Mouse (Mus musculus) olfactory bulb, adult 2 months (tissue): ENCODE measurements around the gene Olfr700. TPM values are rescaled to one million over a fixed set of nuclear protein-coding genes. Genes with fewer than 3 reads are reported as not detected.
"Not testable (repeated sequence)": the region's sequence is repeated elsewhere in the genome, so short reads cannot be mapped to it uniquely, and the experiment has no call there.

Experiments used
- H3K27ac ChIP-seq: fragments of 200-500 bp; 2 replicates; pipeline ENCODE4 v1.5.1; 2012; ENCODE audit warnings: low read depth, low read length; ENCODE audit not compliant: insufficient read depth
- H3K4me1 ChIP-seq: fragments of 200-500 bp; 2 replicates; pipeline ENCODE4 v1.6.1; 2012; ENCODE audit warnings: low read length; ENCODE audit not compliant: control insufficient read depth, insufficient read depth
- H3K4me3 ChIP-seq: fragments of 200-500 bp; 2 replicates; pipeline ENCODE4 v1.5.1; 2012; ENCODE audit warnings: mild to moderate bottlenecking, low read depth, low read length, moderate library complexity; ENCODE audit not compliant: insufficient read depth
- CTCF ChIP-seq: fragments of 200-500 bp; IDR thresholded peaks from 2 replicates; pipeline ENCODE4 v1.5.1; 2012; ENCODE audit warnings: low read depth, mild to moderate bottlenecking, low read length, moderate library complexity; ENCODE audit not compliant: insufficient read depth
- POLR2A ChIP-seq: fragments of 200-500 bp; IDR thresholded peaks from 2 replicates; pipeline ENCODE4 v1.6.1; 2012; ENCODE audit warnings: mild to moderate bottlenecking, low read depth, low read length, moderate library complexity; ENCODE audit not compliant: insufficient read depth
- WGBS: fragments of 180-500 bp; shearing (Covaris S2); methylation state at CpG from one replicate; pipeline ENCODE4 v1.1.7; 2018; 5-methylcytosine and 5-hydroxymethylcytosine counted together
- polyA plus RNA-seq: library from polyadenylated mRNA; stranded (reverse); fragments of >200 nt; gene quantifications from 2 replicates; pipeline ENCODE4 v1.2.4, GENCODE M21; 2012; ENCODE audit warnings: low replicate concordance; ENCODE audit not compliant: missing spikeins, insufficient read depth, insufficient read length

Olfr700 gene
- not detected in 2 replicates for polyA plus RNA-seq

DNA sequence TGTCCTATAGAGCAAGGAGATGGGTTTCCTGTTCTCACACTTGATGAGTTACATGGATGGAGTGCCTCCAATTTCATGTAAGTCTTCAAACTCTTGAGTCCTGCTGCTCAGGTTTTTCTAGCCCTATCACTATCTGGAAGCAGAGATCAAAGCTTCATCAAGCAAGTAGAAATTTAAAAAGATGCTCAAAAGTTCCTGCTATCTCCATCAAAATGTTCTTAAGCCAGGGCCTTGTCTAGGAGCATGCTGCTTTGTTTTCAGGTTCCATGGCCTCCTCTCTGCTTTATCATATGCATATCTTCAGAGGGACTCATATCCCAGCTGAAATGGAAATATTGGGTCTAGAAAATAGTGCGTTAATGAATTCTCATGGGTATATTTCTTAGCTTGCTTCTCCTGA lies at the start of gene Olfr700:
Gene Olfr700, minus strand, starts transcription at position 101 of the 400 bp plus-strand sequence.
- 89% methylated on average over 1 of the region's 1 CpGs for WGBS
- no peak for TF ChIP-seq POLR2A
- TF ChIP-seq CTCF: no peak
- no peak within 1 kb of the TSS for H3K27ac ChIP-seq
- H3K4me1 ChIP-seq: no peaks in the 10 kb centered on the region
- H3K4me3 ChIP-seq: no peak within 1 kb of the TSS

DNA sequence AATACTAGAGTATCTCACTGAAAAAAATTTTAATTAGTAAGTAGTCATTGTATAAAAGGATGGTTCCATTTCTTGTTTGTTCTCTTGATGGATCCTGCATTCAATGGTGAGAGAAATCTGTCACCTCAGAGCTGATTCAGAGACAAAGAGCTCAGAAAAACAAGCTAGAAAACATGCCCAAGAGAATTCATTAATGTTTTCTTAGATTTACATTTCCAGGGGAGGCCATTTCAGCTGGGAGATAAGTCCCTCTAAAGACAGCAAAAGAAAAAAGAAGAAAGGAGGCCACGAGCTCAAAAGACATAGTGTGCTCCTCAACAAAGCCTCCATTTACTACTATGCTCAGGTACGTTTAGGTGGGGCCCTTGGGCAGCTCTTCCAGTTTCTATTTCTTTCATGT lies 34.4 kb upstream of the Olfr700 start, which contains the start of gene Olfr703:
Gene Olfr703, plus strand, starts transcription at position 301 of the 400 bp plus-strand sequence.
- H3K4me1 ChIP-seq: no peaks in the 10 kb centered on the region
- WGBS: 50% methylated on average over 2 of the region's 2 CpGs
- H3K27ac ChIP-seq: no peak within 1 kb of the TSS
- TF ChIP-seq POLR2A (no peak), CTCF (no peak)
- H3K4me3 ChIP-seq: no peak within 1 kb of the TSS

DNA sequence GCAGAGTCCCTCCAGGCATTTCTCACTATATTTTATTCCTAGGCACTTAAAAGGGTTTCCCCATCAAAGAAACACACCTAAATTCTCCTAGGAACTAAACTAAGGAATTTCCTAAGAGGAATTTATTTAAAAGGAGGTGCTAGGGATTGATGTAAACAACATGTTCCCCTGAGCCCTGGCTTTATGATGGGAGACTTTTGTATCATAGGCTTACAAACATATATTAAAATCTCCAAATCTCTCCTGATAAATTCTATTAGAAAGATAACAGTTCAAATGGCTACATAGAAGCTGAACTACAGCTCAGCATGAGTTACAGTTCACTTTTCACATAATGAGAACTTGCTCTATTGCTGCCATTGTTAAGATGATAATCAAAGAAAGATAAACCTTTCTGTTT lies 25.2 kb upstream of the Olfr700 start, which contains the start of gene Olfr702:
Gene Olfr702, minus strand, starts transcription at position 101 of the 400 bp plus-strand sequence.
- no peak for TF ChIP-seq CTCF
- no peak for TF ChIP-seq POLR2A
- H3K4me3 ChIP-seq: no peak within 1 kb of the TSS
- H3K4me1 ChIP-seq: no peaks in the 10 kb centered on the region
- H3K27ac ChIP-seq: no peak within 1 kb of the TSS

DNA sequence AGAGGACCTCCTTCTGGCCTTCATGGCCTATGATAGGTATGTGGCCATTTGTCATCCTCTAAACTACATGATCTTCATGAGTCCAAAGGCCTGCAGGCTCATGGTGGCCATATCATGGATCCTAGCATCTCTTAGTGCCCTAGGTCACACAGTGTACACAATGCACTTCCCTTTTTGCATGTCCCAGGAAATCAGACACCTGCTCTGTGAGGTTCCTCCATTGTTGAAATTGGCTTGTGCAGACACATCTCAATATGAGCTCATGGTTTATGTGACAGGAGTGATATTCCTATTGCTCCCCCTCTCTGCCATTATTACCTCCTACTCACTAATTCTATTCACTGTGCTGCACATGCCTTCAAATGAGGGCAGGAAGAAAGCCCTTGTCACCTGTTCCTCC lies 9.8 kb upstream of the Olfr700 start:
- Histone ChIP-seq H3K27ac (no peak overlapping the region), H3K4me3 (no peak overlapping the region), H3K4me1 (no peaks in the 10 kb centered on the region)
- TF ChIP-seq CTCF: no peak
- TF ChIP-seq POLR2A: no peak

DNA sequence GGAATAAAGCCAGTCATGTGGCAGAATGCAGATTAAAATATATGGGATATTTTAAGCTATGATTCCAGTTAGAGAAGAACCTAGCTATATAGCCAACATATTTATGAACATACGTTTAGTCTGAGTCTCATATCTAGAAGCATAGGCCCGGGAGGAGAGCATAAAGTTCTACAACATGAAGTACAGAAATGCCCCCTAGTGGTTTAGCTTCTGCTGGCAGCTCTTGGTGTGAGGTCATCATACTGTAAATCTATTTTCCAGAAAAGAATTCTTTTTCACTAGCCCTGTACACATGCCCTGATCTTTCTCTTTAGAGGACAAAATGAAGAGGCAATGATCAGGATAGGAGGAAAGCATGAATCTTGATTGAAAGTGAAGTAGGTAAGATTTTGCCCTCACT lies 7.1 kb upstream of the Olfr700 start:
- H3K4me1 ChIP-seq: no peaks in the 10 kb centered on the region
- no peak overlapping the region for H3K27ac ChIP-seq
- H3K4me3 ChIP-seq: no peak overlapping the region
- WGBS: 64% methylated on average over 2 of the region's 2 CpGs
- TF ChIP-seq POLR2A (no peak), CTCF (no peak)

DNA sequence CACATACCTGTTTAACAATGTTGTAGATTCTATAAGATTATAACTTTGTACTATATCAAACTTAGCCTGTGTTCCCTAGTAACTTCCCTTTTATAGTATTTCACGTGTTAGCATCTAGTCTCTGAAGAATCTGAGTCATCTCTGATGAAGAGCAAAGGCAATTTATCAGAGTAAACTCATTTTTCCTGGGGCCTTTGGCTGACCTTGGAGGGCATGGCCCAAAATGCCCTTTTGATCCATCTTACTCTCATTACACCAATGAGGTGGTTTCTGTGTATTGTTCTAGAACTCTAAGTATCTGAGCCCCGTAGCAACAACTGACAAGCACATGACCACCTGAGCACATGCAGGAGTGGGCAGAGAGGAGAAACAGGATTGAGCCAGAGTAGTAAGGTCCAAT lies 5.2 kb upstream of the Olfr700 start, which contains the start of gene Olfr701:
Gene Olfr701, plus strand, starts transcription at position 301 of the 400 bp plus-strand sequence.
- Histone ChIP-seq H3K27ac (no peak within 1 kb of the TSS), H3K4me3 (no peak within 1 kb of the TSS), H3K4me1 (no peaks in the 10 kb centered on the region)
- 71% methylated on average over 2 of the region's 2 CpGs for WGBS
- TF ChIP-seq CTCF (no peak), POLR2A (no peak)

DNA sequence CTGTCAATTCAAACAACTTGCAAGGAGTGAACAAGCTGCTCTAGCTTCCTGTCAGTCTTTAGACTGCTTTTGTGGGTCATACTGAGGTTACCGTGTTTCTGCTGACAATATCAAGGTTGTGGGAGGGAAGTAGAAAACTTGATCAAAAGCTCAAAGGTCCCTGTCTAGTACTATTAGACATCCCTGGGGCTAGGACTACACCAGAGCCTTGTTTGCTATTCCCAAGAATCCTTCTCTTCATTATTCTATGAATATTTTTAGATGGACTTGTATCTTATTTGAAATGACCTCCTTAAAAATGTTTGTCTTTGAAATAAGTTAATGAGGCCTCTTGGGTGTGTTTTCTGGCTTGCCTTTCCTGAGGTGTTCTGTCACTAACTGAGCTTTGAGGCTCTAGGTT lies 15.5 kb downstream of the Olfr700 start, which contains the start of gene Olfr699:
Gene Olfr699, minus strand, starts transcription at position 101 of the 400 bp plus-strand sequence.
- no peaks in the 10 kb centered on the region for H3K4me1 ChIP-seq
- H3K4me3 ChIP-seq: no peak within 1 kb of the TSS
- TF ChIP-seq CTCF (no peak), POLR2A (no peak)
- WGBS: 78% methylated on average over 1 of the region's 1 CpGs
- H3K27ac ChIP-seq: no peak within 1 kb of the TSS

DNA sequence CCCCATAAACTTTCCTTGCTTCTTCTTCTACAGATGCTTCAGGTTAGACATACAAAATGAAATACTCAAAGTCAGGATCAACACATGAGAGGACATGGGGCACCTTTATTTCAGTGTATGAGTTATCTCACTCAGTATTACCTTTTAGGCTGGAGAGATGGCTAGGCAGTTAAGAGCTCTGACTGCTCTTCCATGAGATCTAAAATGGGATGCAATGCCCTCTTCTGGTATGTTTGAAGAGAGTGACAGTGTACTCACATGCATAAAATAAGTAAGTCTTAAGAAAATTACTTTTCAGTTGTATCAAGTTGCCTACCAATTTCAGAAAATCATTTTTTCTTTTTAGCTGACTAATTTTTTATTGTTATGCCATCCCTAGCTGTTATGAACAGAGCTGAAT lies 20.3 kb downstream of the Olfr700 start:
- H3K4me1 ChIP-seq: no peaks in the 10 kb centered on the region
- H3K4me3 ChIP-seq: no peak overlapping the region
- TF ChIP-seq POLR2A: no peak
- no peak for TF ChIP-seq CTCF
- no peak overlapping the region for H3K27ac ChIP-seq

DNA sequence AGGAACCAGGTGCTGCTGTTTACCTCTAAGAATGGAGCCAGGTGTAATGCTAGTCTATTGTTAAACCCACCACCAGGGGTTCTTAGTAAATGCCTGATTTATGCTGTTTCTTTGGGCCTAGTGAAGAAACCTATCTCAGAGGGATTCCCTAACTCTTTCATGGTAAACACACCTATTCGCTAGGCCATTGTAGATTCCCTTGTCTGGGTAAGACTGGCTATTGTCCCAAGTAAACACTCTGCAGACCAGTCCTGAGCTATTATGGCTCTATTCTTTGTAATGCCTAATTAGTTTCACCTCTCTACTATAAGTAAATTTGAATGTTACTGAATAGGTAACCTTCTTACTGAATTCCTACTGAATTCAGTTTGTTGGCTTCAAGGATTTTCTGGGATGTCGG lies 47.6 kb downstream of the Olfr700 start:
- H3K27ac ChIP-seq, H3K4me3 ChIP-seq, H3K4me1 ChIP-seq: not testable (repeated sequence)
- WGBS: 91% methylated on average over 2 of the region's 2 CpGs

DNA sequence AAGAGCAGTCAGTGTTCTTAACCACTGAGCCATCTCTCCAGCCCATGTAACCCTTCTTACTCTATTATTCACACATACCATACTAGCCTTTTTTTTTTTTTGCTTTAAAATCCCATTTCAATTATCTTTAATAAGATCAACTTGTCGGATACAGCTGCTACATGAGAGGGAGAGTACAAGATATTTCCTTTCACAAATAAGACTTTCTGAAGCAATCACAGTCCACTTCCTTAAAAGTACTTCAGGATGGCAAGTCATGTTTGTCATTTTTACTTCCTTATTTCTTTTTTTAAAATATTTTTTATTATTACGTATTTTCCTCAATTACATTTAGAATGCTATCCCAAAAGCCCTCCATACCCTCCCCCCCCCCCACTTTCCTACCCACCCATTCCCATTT lies 49.8 kb downstream of the Olfr700 start:
- WGBS: 86% methylated on average over 2 of the region's 2 CpGs
- no peak overlapping the region for H3K27ac ChIP-seq
- no peak for TF ChIP-seq CTCF
- no peak for TF ChIP-seq POLR2A
- H3K4me3 ChIP-seq: no peak overlapping the region
- H3K4me1 ChIP-seq: no peaks in the 10 kb centered on the region

Other genes starting within 250 kb of the Olfr700 start
- gene Olfr693, start 128.2 kb downstream of the Olfr700 start, polyA plus RNA-seq: not detected in 2 replicates
- gene Olfr694, start 117.0 kb downstream of the Olfr700 start, polyA plus RNA-seq: not detected in 2 replicates
- gene Olfr695, start 92.4 kb downstream of the Olfr700 start, polyA plus RNA-seq: not detected in 2 replicates
- gene Olfr697, start 66.4 kb downstream of the Olfr700 start, polyA plus RNA-seq: not detected in 2 replicates
- gene Olfr698, start 53.4 kb downstream of the Olfr700 start, polyA plus RNA-seq: not detected in 2 replicates
- not detected in 2 replicates for gene Olfr699, start 15.6 kb downstream of the Olfr700 start, polyA plus RNA-seq
- gene Olfr701, start 5.3 kb upstream of the Olfr700 start, polyA plus RNA-seq: not detected in 2 replicates
- not detected in 2 replicates for gene Olfr702, start 25.1 kb upstream of the Olfr700 start, polyA plus RNA-seq
- not detected in 2 replicates for gene Olfr703, start 34.5 kb upstream of the Olfr700 start, polyA plus RNA-seq
- not detected in 2 replicates for gene Olfr704, start 54.4 kb upstream of the Olfr700 start, polyA plus RNA-seq
- gene Olfr705, start 68.1 kb upstream of the Olfr700 start, polyA plus RNA-seq: not detected in 2 replicates
- gene Olfr706, start 79.3 kb upstream of the Olfr700 start, polyA plus RNA-seq: not detected in 2 replicates
- gene Olfr707, start 92.4 kb upstream of the Olfr700 start, polyA plus RNA-seq: not detected in 2 replicates
- gene Olfr1532-ps1, start 99.2 kb upstream of the Olfr700 start, polyA plus RNA-seq: not detected in 2 replicates
- not detected in 2 replicates for gene Olfr709-ps1, start 123.4 kb upstream of the Olfr700 start, polyA plus RNA-seq
- not detected in 2 replicates for gene Olfr710, start 139.5 kb upstream of the Olfr700 start, polyA plus RNA-seq
- not detected in 2 replicates for gene Olfr6, start 155.1 kb upstream of the Olfr700 start, polyA plus RNA-seq
- not detected in 2 replicates for gene Olfr711, start 166.6 kb upstream of the Olfr700 start, polyA plus RNA-seq
- gene Olfr2, start 197.2 kb upstream of the Olfr700 start, polyA plus RNA-seq: not detected in 2 replicates
- not detected in 2 replicates for gene Olfr713, start 222.3 kb upstream of the Olfr700 start, polyA plus RNA-seq